Mouse (Mus musculus): ENCODE results near the gene Rsl1d1.
A peak's percentile ranks its signal among the peaks of the same experiment; 100 is the strongest.

The Rsl1d1 gene

GRCm38 (mm10) chr16:11164695-11165255 lies 38.4 kb downstream of the Rsl1d1 start:
- no peak for DNase-seq (ENCODE audit: low read depth in 2 of 2, low spot score in 2 of 2)

GRCm38 (mm10) chr16:11157721-11158120 lies 45.4 kb downstream of the Rsl1d1 start:
- DNase-seq (ENCODE audit: low read depth in 2 of 2, low spot score in 2 of 2): peak; percentile 78

GRCm38 (mm10) chr16:11154500-11154899 lies 48.6 kb downstream of the Rsl1d1 start:
- DNase-seq (ENCODE audit: low read depth in 2 of 2, low spot score in 2 of 2): peak in 1 of 2 experiments; percentile 16

GRCm38 (mm10) chr16:11143706-11144483 lies 59.2 kb downstream of the Rsl1d1 start:
- DNase-seq (ENCODE audit: low read depth in 2 of 2, low spot score in 2 of 2): peak; percentile 100

Data from CD8-positive naive resting alpha-beta T cell, adult 2 months (primary cell).